Mouse (Mus musculus): ENCODE data around the gene Gm49354. TPM values are rescaled to one million over a fixed set of nuclear protein-coding genes. Genes with fewer than 3 reads are reported as not detected.
"Not testable (repeated sequence)": the region's sequence is repeated elsewhere in the genome, so short reads cannot be mapped to it uniquely, and the experiment has no call there.

Gm49354 gene
- polyA plus RNA-seq, 1 experiment from 2014 or later = not detected

DNA sequence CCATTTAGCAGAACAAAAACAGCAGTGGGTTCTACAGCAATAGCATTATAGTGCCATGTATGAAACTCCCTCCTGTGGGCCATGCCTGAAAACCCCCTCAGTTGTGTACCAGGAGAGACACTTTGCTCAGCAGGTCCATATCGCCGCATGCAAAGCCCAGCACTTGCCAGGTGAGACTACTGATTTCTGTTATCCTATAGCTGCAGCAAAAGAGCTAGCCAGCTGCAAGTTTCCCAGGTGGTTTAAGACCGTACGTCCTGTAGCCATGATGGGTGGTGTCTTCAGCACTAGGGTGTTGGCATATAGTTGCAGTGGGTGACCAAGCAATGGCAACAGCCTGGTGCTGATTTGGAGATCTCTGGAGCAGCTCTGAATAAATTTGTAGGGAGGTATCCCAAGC lies 42.6 kb downstream of the Gm49354 start:
- Histone ChIP-seq H3K9ac (ENCODE audit: low read depth, low read length) (no peak overlapping the region), H3K4me2 (replicated peaks; ENCODE audit: low read depth) (no peak overlapping the region), H3K27ac (ENCODE audit: low read depth, low read length) (no peak overlapping the region), H3K36me3 (ENCODE audit: control insufficient read depth, insufficient read depth) (no peaks in the 10 kb centered on the region), H3K27me3 (replicated peaks; ENCODE audit: control insufficient read depth, insufficient read depth, low read length) (no peaks in the 10 kb centered on the region), H3K9me3 (ENCODE audit: control insufficient read depth) (no peaks in the 10 kb centered on the region), H3K4me3 (ENCODE audit: low read depth, low read length) (no peak overlapping the region), H3K4me1 (replicated peaks; ENCODE audit: control insufficient read depth, insufficient read depth, low read length) (no peaks in the 10 kb centered on the region)
- WGBS = 84% methylated on average over 4 of the region's 4 CpGs
- no peak for ATAC-seq
- TF ChIP-seq CTCF (IDR thresholded peaks at IDR 0.05; ENCODE audit: low read depth) = no peak

GRCm38 (mm10) chr13:59738455-59738854 lies 43.6 kb downstream of the Gm49354 start:
- 80% methylated on average over 2 of the region's 2 CpGs for WGBS
- H3K4me2 ChIP-seq (replicated peaks; ENCODE audit: low read depth) = no peak overlapping the region
- no peak overlapping the region for H3K9ac ChIP-seq (ENCODE audit: low read depth, low read length)

DNA sequence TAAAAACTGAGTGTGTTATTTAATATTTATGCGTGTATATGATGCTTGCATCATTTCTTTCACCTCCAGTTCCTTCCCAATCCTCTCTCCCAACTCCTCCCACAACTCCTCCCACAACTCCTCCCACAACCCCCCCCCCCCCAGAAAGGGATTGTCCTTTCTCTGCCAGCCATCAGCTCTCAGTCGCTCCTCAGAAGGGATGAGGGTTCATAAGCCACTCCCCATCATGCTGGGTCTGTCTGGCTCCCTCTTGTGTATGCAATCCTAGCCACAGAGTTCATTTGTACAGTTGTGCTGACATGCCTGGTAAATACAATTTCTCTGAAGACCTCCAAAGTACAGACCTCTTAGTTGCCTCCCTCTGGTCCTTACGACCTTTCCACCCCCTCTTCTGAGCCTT lies 46.9 kb downstream of the Gm49354 start:
- H3K4me3 ChIP-seq (ENCODE audit: low read depth, low read length) = no peak overlapping the region
- no peak overlapping the region for H3K9ac ChIP-seq (ENCODE audit: low read depth, low read length)
- H3K27me3 ChIP-seq (replicated peaks; ENCODE audit: control insufficient read depth, insufficient read depth, low read length) = no peaks in the 10 kb centered on the region
- no peaks in the 10 kb centered on the region for H3K4me1 ChIP-seq (replicated peaks; ENCODE audit: control insufficient read depth, insufficient read depth, low read length)
- no peaks in the 10 kb centered on the region for H3K36me3 ChIP-seq (ENCODE audit: control insufficient read depth, insufficient read depth)
- no peaks in the 10 kb centered on the region for H3K9me3 ChIP-seq (ENCODE audit: control insufficient read depth)
- peak; percentile 62 for TF ChIP-seq CTCF (IDR thresholded peaks at IDR 0.05; ENCODE audit: low read depth)
- no peak overlapping the region for H3K27ac ChIP-seq (ENCODE audit: low read depth, low read length)
- WGBS = 17% methylated on average over 3 of the region's 3 CpGs
- ATAC-seq = peak; percentile 69
- H3K4me2 ChIP-seq (replicated peaks; ENCODE audit: low read depth) = no peak overlapping the region

More at GRCm38 (mm10) chr13:59738455-59738854, 43.6 kb downstream of the Gm49354 start:
- Histone ChIP-seq H3K27me3 (replicated peaks; ENCODE audit: control insufficient read depth, insufficient read depth, low read length) (no peaks in the 10 kb centered on the region), H3K36me3 (ENCODE audit: control insufficient read depth, insufficient read depth) (no peaks in the 10 kb centered on the region), H3K4me3 (ENCODE audit: low read depth, low read length) (no peak overlapping the region), H3K27ac (ENCODE audit: low read depth, low read length) (no peak overlapping the region), H3K9me3 (ENCODE audit: control insufficient read depth) (no peaks in the 10 kb centered on the region), H3K4me1 (replicated peaks; ENCODE audit: control insufficient read depth, insufficient read depth, low read length) (no peaks in the 10 kb centered on the region)
- no peak for ATAC-seq
- no peak for TF ChIP-seq CTCF (IDR thresholded peaks at IDR 0.05; ENCODE audit: low read depth)

DNA sequence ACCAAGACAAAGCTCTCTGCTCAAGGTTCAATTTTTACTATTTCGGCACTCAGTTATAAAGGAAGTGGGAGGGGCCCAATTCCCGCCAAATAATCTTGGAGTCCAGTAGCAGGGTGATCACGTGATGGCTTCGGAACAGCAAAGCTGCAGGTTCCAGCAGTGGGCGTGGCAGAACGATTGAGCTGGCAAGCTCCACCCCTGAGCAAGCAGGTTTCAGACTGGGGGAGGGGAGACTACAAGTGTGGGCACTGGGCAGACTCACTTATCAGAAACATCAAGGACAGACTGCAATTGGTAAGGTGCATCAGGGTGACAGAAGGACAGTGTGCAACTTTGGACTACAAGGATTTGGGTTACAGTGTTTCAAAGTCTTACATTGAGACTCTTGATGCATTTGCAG lies 47.7 kb downstream of the Gm49354 start:
- not testable (repeated sequence) for H3K4me3 ChIP-seq (ENCODE audit: low read depth, low read length); H3K4me2 ChIP-seq (replicated peaks; ENCODE audit: low read depth); H3K9me3 ChIP-seq (ENCODE audit: control insufficient read depth); H3K9ac ChIP-seq (ENCODE audit: low read depth, low read length); H3K27ac ChIP-seq (ENCODE audit: low read depth, low read length); H3K4me1 ChIP-seq (replicated peaks; ENCODE audit: control insufficient read depth, insufficient read depth, low read length); ATAC-seq; H3K36me3 ChIP-seq (ENCODE audit: control insufficient read depth, insufficient read depth); H3K27me3 ChIP-seq (replicated peaks; ENCODE audit: control insufficient read depth, insufficient read depth, low read length)
- WGBS = 11% methylated on average over 6 of the region's 6 CpGs

DNA sequence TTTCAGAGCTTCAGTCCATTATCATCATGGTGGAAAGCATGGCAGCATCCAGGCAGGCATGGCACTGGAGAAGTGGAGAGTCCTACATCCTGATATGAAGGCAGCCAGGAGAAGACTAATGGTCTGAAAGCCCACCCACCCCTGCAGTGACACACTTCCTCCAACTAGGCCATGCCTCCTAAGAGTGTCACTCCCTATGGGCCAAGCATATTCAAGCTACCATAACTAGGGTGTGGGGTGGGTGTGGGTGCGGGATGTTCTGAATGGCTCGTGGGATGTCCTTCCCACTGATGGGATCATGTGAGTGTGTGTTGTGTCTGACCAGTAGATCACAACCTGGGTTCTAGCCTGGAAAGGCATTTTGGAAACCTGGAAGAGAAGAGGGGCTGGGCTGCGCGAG lies 48.1 kb downstream of the Gm49354 start:
- Histone ChIP-seq H3K36me3 (ENCODE audit: control insufficient read depth, insufficient read depth) (no peaks in the 10 kb centered on the region), H3K4me3 (ENCODE audit: low read depth, low read length) (no peak overlapping the region), H3K4me2 (replicated peaks; ENCODE audit: low read depth) (no peak overlapping the region), H3K27me3 (replicated peaks; ENCODE audit: control insufficient read depth, insufficient read depth, low read length) (no peaks in the 10 kb centered on the region), H3K9me3 (ENCODE audit: control insufficient read depth) (no peaks in the 10 kb centered on the region), H3K4me1 (replicated peaks; ENCODE audit: control insufficient read depth, insufficient read depth, low read length) (no peaks in the 10 kb centered on the region), H3K27ac (ENCODE audit: low read depth, low read length) (no peak overlapping the region), H3K9ac (ENCODE audit: low read depth, low read length) (no peak overlapping the region)
- no peak; the same call in 1 of the 2 replicates for ATAC-seq
- 80% methylated on average over 2 of the region's 4 CpGs for WGBS
- no peak for TF ChIP-seq CTCF (IDR thresholded peaks at IDR 0.05; ENCODE audit: low read depth)

DNA sequence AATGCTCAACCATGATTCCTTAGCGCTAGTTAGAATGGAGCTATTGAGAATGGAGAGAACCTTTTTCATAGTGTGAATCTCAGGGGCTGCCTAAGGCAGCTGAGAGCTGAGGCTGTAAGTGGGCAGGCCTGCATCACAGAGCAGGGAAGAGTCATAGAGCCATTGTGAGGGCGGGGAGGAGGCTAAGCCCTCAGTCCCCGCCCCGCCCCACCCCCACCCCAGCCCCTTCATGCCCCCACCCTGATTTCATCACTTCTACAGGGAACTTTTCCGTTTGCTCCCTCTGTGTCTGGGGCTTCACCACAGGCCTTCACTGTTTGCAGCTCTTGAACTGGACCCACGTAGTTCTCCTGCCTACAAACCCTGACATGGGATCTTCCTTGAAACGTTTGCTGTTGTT lies 50.4 kb downstream of the Gm49354 start, which contains the start of gene Spata31d1d:
Gene Spata31d1d (minus strand): TSS at position 101 of the 400 bp plus-strand sequence.
- Histone ChIP-seq H3K27me3 (replicated peaks; ENCODE audit: control insufficient read depth, insufficient read depth, low read length) (no peaks in the 10 kb centered on the region), H3K36me3 (ENCODE audit: control insufficient read depth, insufficient read depth) (no peaks in the 10 kb centered on the region), H3K9ac (ENCODE audit: low read depth, low read length) (no peak within 1 kb of the TSS), H3K4me2 (replicated peaks; ENCODE audit: low read depth) (no peak within 1 kb of the TSS), H3K4me3 (ENCODE audit: low read depth, low read length) (no peak within 1 kb of the TSS), H3K9me3 (ENCODE audit: control insufficient read depth) (no peaks in the 10 kb centered on the region), H3K4me1 (replicated peaks; ENCODE audit: control insufficient read depth, insufficient read depth, low read length) (no peaks in the 10 kb centered on the region), H3K27ac (ENCODE audit: low read depth, low read length) (no peak within 1 kb of the TSS)
- TF ChIP-seq CTCF (IDR thresholded peaks at IDR 0.05; ENCODE audit: low read depth) = no peak
- WGBS = 40% methylated on average over 7 of the region's 7 CpGs
- no peak for ATAC-seq
